Mouse (Mus musculus): ENCODE measurements around the gene Nat8.
"Not testable (repeated sequence)": the region's sequence is repeated elsewhere in the genome, so short reads cannot be mapped to it uniquely, and the experiment has no call there.

Gene Nat8

DNA sequence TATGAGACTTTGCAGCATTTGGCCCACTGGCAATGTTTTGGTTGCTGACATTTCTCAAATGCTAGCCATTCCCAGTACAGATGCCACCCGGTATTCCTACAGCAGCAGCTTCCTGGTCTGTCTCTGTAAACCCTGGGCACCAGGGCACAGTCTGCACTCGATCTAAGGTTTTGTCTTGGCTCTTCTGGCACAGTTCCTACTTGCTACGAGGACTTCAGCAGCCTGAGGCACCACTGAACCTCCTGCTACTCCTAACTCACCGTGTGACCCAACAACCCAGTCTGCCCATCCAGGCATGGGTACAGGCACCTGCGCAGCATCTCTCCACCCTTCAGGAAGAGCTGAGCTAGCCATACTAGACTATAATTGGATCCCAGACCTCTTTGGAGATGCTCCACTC, 4.2 kb upstream of the Nat8 start:
- DNase-seq (ENCODE audit: low spot score in 2 of 2): not testable (repeated sequence)

DNA sequence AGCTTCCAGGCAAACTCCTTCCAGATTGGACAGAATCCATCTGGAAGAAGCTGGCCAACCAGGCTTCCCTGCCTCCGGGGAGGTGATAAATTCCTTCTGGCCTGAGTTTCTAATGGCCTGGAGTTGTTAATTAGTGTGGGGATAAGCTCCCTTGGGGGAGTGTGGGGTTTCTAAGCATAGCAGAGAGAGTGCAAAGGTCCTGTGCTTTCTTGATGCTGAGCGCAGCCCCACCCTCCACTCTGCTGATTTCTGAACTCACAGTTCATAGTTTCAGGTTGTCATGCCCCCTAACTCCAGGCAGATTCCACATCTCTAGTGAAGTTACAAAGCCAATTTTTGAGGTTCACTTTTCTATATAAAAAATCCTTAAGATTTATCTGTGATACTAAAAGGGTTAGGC, 3.2 kb upstream of the Nat8 start:
- DNase-seq (ENCODE audit: low spot score in 2 of 2): not testable (repeated sequence)

GRCm38 (mm10) chr6:85834504-85835100, 2.7 kb upstream of the Nat8 start:
- not testable (repeated sequence) for DNase-seq (ENCODE audit: low spot score in 2 of 2)

DNA sequence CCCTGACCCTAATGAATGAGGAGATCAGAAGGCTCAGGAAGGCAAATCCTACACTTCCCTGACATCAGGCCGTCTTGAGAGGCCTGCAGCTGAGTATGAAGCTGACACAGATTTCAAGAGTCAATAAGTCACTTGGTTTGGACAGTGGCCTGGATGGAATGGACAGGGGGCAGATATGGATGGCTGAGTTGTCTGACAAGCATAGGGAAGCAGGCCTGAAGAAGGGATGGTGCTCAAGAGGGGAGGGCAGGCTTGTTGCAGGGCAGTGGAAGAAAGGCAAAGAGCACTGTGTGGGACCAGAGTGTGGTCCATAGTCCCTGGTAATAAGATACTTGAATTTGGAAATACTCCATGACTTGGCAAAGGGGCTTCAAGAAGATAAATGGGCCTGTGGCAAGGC, 2.4 kb downstream of the Nat8 start:
- no peak for DNase-seq (ENCODE audit: low spot score in 2 of 2)

DNA sequence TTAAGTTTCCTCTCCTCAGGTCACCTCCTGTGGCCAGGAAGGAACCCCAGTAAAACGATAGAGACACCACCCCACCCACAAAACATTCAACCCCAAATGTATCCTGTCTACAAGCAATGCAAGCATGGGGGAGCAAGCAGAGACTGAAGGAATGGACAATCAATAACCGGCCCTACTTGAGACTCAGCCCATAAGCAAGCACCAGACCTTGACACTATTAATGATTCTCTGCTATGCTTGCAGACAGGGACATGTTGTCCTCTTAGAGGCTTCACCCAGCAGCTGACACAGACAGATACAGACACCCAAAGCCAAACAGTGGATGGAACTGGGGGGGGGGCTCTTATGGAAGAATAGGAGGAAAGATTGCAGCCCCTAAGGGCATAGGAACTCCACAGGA, 6.0 kb downstream of the Nat8 start:
- no peak for DNase-seq (ENCODE audit: low spot score in 2 of 2)

GRCm38 (mm10) chr6:85823382-85824090, 8.3 kb downstream of the Nat8 start:
- no peak for DNase-seq (ENCODE audit: low spot score in 2 of 2)

- no peak for DNase-seq (ENCODE audit: low spot score in 2 of 2)
Observed at GRCm38 (mm10) chr6:85822286-85822685, 9.6 kb downstream of the Nat8 start.

- DNase-seq (ENCODE audit: low spot score in 2 of 2): no peak
Observed at GRCm38 (mm10) chr6:85820837-85821236, 11.0 kb downstream of the Nat8 start, which contains the start of the genes Nat8f6 and Nat8f5. Gene Nat8f6 (minus strand): TSS chr6:85820954. Gene Nat8f5 (minus strand): TSS chr6:85820972.

GRCm38 (mm10) chr6:85818338-85818737, 13.5 kb downstream of the Nat8 start:
- DNase-seq (ENCODE audit: low spot score in 2 of 2): no peak

GRCm38 (mm10) chr6:85813339-85813738, 18.5 kb downstream of the Nat8 start:
- DNase-seq (ENCODE audit: low spot score in 2 of 2): no peak

DNA sequence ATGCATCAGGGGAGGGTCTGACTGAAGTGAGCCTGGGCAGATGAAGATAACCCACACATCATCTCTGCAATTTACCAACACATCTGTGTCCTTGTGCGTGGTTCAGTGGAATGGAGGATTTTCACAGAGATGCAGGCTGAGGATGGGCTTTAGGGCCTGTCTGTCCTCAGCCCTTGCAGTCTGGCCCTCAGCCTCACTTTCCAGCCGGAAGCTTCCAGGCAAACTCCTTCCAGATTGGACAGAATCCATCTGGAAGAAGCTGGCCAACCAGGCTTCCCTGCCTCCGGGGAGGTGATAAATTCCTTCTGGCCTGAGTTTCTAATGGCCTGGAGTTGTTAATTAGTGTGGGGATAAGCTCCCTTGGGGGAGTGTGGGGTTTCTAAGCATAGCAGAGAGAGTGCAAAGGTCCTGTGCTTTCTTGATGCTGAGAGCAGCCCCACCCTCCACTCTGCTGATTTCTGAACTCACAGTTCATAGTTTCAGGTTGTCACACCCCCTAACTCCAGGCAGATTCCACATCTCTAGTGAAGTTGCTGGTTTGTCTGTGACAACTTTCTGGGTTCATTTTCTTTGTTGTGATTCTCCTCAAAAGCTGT, 20.8 kb downstream of the Nat8 start:
- DNase-seq (ENCODE audit: low spot score in 2 of 2): not testable (repeated sequence)

- not testable (repeated sequence) for DNase-seq (ENCODE audit: low spot score in 2 of 2)
Observed at GRCm38 (mm10) chr6:85810514-85810913, 21.4 kb downstream of the Nat8 start.

- DNase-seq (ENCODE audit: low spot score in 2 of 2): not testable (repeated sequence)
Observed at GRCm38 (mm10) chr6:85809784-85810183, 22.1 kb downstream of the Nat8 start.

- DNase-seq (ENCODE audit: low spot score in 2 of 2): not testable (repeated sequence)
Observed at GRCm38 (mm10) chr6:85803180-85803579, 28.7 kb downstream of the Nat8 start.
